Mouse (Mus musculus) lung, adult 18-20 months (tissue): ENCODE results near the gene Gtpbp6.
"Not testable (repeated sequence)": the region's sequence is repeated elsewhere in the genome, so short reads cannot be mapped to it uniquely, and the experiment has no call there.

Source experiments
- DNase-seq, 2 experiments: peaks; one replicate each; pipeline ENCODE4 v3.0.0; 2022; ENCODE audit warnings: mixed read lengths in 2 of 2

Gene Gtpbp6

DNA sequence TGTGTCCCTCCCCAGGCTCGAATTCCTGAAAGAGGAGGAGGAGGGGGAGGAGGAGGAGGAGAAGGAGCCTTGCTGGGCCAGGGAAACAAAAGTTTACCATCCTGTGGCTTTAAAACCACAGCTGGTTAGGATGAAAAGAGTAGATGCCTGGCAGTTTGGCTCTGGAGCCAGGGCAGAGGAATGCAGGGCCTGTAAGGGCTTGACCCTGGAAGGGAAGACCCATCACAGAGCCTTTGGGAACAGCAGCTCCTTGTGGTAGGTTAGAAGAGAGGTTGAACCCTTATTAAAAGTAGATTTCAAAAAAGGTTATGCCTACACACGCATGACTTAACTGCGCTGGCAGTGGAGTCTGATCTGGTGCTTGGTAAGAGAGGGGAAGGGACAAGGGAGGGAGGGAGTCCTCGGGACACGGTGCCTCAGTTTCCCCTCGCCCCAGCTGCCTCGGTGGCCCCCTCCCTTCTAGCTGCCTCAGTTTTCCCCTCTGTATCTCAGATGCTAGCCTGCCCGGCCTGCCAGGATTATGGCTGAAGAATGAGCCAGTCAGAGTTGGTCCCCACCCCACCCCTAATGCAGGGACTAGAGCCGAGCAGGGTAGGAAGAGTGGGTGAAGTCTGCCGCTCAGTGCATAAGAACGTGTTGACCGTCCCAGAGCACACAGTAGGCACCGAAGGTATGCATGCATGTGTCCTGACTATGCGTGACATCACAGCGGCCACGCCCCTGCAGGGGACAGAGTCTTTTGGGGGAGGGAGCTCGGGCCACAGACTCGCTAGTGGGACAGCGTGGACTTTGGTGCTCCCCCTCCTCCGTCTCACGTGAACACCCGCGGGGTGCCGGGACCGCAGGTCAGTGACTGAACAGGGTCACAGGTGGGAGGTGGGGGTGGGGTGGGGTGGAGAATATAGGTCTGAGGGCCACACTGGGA is 8.1 kb downstream of the Gtpbp6 start, which contains the start of gene Plcxd1:
TSS of gene Plcxd1 (plus strand) at position 314 of the 925 bp plus-strand sequence.
- no peak for DNase-seq

DNA sequence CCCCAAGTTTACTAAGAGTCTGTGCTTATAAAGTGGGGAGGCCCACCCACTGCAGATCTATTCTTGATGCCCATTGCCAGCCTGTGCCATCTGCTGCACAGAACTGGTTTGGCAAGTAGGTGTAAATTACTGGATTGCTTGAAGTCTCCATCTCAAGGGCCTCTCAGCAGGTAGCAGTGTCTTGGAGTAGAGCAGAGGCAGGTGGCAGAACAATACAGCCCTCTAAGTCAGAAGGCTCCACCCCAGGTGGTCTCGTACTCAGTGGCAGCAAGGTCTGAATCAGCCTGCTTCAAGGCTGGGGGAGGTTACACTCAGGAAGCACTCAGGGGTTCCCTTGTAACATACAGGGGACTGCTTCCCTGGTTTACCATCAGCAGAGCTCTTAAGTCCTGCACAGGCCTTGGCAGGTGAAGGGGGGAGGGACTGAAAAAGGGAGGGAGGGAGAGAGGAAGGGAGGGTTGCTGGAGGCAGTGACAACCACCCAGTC is 9.0 kb downstream of the Gtpbp6 start:
- DNase-seq, result no peak

DNA sequence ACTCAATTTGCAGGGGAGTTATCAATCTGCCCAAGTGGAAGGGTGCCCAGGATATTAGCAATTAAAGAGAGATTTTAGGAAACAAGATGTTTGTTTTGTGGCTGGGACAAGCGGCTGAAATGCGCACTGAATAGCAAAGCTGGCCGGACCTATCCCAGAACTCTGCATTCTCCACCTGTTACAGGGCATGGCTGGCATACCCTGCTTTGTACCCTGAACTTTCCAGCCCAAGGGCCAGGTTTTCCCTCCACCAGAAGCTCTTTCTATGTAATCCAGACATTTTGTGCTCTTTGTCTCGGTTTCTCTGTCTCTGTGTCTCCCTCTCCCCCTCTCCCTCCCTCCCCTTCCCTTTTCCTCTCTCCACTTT is 13.2 kb downstream of the Gtpbp6 start:
- no peak for DNase-seq

DNA sequence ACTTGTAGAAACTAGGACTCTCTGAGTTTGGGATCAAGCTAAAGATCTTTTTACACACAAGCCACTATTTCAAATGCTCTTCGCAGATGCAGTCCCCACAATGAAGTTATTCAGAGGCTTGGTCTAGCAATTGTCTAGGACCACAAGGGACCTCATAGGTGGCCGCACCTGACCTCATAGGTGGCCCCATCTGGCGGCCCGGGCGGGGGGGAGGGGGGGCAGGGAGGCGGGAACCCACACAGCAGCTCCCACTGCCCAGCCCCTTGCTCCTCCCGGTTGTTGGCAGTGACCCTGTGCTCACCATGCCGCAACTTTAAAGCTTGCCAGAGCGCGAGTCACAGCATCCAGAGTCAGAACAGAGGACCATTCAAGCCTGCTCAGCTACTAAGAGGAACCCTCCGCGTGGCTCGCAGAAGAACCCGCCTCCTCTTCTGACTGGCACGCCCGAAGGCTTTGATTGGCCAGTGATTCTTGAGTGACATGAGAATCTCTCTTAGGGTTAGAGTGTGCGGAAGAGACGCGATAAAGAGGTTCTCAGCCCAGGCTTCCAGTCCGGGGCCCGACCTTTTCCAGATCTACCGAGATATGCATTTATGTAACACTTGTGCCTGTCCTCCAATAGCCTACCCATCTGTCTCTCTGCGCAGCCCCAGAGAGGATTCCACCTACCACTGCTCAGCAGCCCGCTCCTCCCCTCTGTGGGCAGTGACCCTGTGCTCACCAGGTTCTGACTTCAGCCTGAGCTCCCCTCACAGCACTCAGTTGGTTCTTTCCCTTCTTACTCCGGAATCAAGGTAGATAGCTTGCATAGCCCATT is 13.8 kb downstream of the Gtpbp6 start, which contains the start of gene Gm35315:
TSS of gene Gm35315 (minus strand) at position 391 of the 817 bp plus-strand sequence.
- peak; percentile 91 to 92 for DNase-seq

DNA sequence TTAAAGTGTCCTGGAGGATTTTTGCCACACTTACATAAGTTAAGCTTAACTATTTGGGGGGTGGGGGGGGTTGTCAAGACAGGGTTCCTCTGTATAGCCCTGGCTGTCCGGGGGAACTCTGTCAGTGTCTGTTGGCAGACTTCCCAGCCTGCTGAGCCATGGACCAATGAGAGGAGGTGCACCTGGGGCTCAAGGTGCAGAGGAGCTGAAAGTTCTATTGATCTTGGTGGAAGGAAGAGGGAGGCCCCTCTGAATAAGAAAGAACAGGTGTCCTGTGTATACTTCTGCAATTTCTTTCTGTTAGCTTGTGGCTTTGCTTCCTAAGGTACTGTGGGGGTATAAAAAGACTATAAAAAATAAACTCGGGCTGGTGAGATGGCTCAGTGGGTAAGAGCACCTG is 16.5 kb downstream of the Gtpbp6 start:
- no peak for DNase-seq

DNA sequence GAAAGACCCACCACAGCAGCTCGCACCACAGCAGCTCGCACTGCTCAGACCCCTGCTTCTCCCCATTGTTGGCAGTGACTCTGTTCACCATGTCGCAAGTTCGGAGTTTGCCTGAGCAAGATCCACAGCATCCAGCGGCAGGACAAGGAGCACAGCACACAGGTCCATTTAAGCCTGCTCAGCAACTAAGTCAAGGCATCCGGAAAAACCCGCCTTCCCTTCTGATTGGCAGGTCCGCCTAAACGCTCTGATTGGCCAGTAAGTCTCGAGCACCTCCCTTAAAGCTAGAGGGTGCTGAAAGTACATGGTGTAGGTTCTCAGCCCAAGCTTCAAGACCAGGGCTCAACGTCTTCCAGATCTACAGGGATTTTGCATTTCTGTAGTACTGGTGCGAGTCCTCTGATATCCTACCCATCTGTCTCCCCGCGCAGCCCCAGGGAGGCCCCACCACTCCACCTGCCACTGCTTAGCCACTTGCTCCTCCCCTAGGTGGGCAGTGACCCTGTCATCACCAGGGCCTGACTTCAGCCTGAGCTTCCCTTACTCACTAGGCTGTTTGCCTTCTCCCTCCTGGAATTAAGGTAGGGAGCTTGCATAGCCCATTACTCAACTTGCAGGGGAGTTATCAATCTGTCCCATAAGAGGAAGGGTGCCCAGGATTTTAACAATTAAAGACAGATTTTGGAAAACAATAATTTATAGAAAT is 21.7 kb downstream of the Gtpbp6 start:
- DNase-seq, result no peak

DNA sequence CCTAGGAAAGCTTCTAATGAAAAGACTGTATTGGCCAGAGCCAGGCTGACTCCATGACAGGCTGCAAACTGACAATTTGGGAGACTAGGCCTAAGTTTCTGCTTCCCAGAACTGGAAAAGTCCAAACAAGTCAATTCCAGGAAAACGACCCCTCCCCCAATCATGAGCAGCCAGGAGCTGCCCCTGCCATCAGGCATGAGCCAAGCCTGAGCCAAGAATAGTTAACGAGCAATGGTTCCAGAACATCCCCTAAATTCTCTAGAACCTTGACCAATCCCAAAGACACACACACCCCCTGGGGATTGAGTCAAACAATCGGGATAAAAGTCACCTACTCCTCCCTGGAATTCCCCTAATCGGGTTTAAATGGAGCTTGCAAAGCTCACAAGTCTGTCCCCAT is 25.0 kb downstream of the Gtpbp6 start:
- no peak for DNase-seq

DNA sequence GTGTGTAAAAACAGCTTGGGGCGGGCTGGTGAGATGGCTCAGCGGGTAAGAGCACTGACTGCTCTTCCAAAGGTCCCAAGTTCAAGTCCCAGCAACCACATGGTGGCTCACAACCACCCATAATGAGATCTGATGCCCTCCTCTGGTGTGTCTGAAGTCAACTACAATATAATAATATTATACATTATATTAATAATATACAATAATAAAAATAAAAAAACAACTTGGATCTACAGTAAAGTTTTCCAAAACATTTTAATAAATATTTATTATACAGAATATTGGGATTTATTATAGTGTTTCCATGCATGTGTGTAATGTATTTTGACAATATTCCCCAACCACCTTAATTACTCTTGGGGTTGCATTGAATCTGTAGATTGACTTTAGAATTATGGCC is 35.6 kb downstream of the Gtpbp6 start, which contains the start of gene Gm17655:
TSS of gene Gm17655 (minus strand) at position 101 of the 400 bp plus-strand sequence.
- not testable (repeated sequence) for DNase-seq

DNA sequence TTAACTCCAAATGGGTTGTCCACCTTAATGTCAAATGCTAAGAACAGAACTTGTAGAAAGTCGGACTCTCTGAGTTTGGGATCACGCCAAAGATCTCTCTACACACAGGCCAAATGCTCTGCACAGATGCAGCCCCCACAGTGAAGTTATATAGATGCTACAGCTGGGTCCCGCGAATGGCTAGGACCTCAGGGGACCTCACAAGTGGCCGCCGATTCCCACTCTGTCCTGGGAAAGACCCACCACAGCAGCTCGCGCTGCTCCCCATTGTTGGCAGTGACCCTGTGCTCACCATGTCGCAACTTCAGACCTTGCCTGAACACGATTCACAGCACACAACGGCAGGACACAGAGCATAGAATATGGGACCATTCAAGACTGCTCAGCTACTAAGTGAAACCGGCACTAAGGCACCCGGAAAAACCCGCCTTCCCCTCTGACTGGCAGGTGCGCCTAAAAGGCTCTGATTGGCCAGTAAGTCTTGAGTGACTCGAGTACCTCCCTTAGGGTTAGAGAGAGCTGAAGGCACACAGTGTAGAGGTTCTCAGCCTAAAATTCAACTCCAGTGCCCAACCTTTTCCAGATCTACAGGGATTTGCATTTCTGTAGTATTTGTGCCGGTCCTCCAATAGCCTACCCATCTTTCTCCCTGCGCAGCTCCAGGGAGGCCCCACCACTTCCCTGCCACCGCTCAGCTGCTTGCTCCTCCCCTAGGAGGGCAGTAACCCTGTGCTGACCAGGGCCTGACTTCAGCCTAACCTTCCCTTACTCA is 50.2 kb downstream of the Gtpbp6 start:
- peak; percentile 89 for DNase-seq
